ENCODE assay signal across 8 mouse cellular contexts in the genomic region with DNA sequence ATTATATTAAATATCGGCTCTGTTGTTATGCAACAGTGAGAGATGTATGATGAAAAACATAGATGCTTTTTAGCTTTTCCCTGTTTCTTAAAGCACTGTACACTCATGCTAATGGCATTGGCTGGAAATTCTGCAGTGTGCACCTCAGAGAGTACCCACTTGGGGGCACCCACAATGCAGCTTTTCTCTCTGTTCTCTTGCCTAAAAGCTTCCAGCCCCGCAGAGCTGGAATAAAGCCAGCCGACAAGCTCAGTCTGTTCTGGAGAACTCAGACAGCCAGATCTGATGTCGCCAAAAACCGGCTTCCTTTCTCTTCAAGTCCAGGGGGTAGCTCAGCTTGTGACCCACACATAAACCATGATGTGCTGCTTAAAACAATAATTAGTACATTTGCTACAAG. TPM values are rescaled to one million over a fixed set of nuclear protein-coding genes. Genes with fewer than 3 reads are reported as not detected.
DNase-seq lines count a peak whose midpoint lies in the region; ATAC-seq and TF ChIP-seq lines count a peak whose summit lies in the region.

No protein-coding gene starts in this region.

- DNase-seq in Patski (ENCODE audit: low read depth, low spot score): peak; percentile 15
- peak; percentile 74 to 78 for DNase-seq in layer of hippocampus, postnatal 36 days
- DNase-seq in right cerebral cortex, postnatal 14 days: peak; percentile 94
- DNase-seq in T-cell, adult 2 months (ENCODE audit: low spot score): no peak

- peaks cover 45% of the 10 kb centered on the region for H3K27me3 ChIP-seq in Patski
- H3K27me3 ChIP-seq in forebrain, embryonic 12.5 days: no peaks in the 10 kb centered on the region
- H3K27me3 ChIP-seq in hindbrain, embryonic 15.5 days: no peaks in the 10 kb centered on the region; the same call in 1 of the 2 replicates

- H3K27ac ChIP-seq in forebrain, embryonic 12.5 days: no peak overlapping the region
- H3K27ac ChIP-seq in hindbrain, embryonic 15.5 days (replicated peaks): no peak overlapping the region

- WGBS in forebrain, embryonic 12.5 days: 19% methylated on average over 5 of the region's 5 CpGs
- 19% methylated on average over 5 of the region's 5 CpGs for WGBS in hindbrain, embryonic 15.5 days

- H3K4me3 ChIP-seq in forebrain, embryonic 12.5 days (replicated peaks): no peak overlapping the region
- no peak overlapping the region for H3K4me3 ChIP-seq in hindbrain, embryonic 15.5 days

- H3K9me3 ChIP-seq in forebrain, embryonic 12.5 days: no peaks in the 10 kb centered on the region
- no peaks in the 10 kb centered on the region for H3K9me3 ChIP-seq in hindbrain, embryonic 15.5 days

- peak; percentile 68 for TF ChIP-seq CTCF in Patski (IDR thresholded peaks at IDR 0.05)

- ATAC-seq in Patski: no peak
- ATAC-seq in cerebellum, adult (ENCODE audit: insufficient number of reproducible peaks, low FRiP score, low TSS enrichment): peak; percentile 95
- peak; percentile 51; the same call in 1 of the 2 replicates for ATAC-seq in forebrain, embryonic 12.5 days (ENCODE audit: low FRiP score)
- peak; percentile 81 for ATAC-seq in hindbrain, embryonic 15.5 days (ENCODE audit: low FRiP score, low read depth)
- ATAC-seq in megakaryocyte progenitor cell, adult 5-6 weeks (replicated peaks; ENCODE audit: poor library complexity): peak; percentile 76

- POLR2A ChIA-PET in Patski (lab: Charles Lee): no interaction called here

- CTCF ChIA-PET in Patski (lab: Charles Lee): interaction anchor here (0.5 to 1.7 kb wide), 6 partner anchors 8 to 79 kb away, joined by 3 to 4 read pairs (median 3); no protein-coding TSS in a partner anchor

- H3K4me2 ChIP-seq in forebrain, embryonic 12.5 days: no peak overlapping the region
- H3K4me2 ChIP-seq in hindbrain, embryonic 15.5 days: peak overlapping the region; percentile 26; the same call in 1 of the 2 replicates

- no peaks in the 10 kb centered on the region for H3K4me1 ChIP-seq in forebrain, embryonic 12.5 days
- 0 out of 2 replicates have a peak, but pooled peaks cover 3% of the 10 kb centered on the region for H3K4me1 ChIP-seq in hindbrain, embryonic 15.5 days (replicated peaks)

- H3K9ac ChIP-seq in forebrain, embryonic 12.5 days: no peak overlapping the region
- no peak overlapping the region for H3K9ac ChIP-seq in hindbrain, embryonic 15.5 days

- in situ Hi-C loops in Patski (cut with MboI; ENCODE audit: low pct_unique_long_range_greater_than_20kb): no loop called here

- no peaks in the 10 kb centered on the region for H3K36me3 ChIP-seq in forebrain, embryonic 12.5 days (replicated peaks)
- no peaks in the 10 kb centered on the region for H3K36me3 ChIP-seq in hindbrain, embryonic 15.5 days

RNA-seq across cellular contexts. Expression of a gene that starts 14.0 kb away (rescaled TPM):
- 1,383 TPM for polyA plus RNA-seq in Patski (2021)
- polyA plus RNA-seq in forebrain, embryonic 12.5 days (2016; fragmentation: Nextera tagmentation; extraction: Ambion mirVana): 710 and 725 TPM in 2 replicates
- 1,149 and 1,194 TPM in 2 replicates for polyA plus RNA-seq in hindbrain, embryonic 15.5 days (2015; fragmentation: Nextera tagmentation; extraction: Ambion mirVana)
- total RNA-seq in layer of hippocampus, postnatal 36 days (2021): 100 to 1,000 TPM; 515 to 558 TPM
- 908 and 998 TPM in 2 replicates for total RNA-seq in megakaryocyte progenitor cell, adult 5-6 weeks (2015)
- 178 and 183 TPM in 2 replicates for total RNA-seq in megakaryocyte progenitor cell, adult 5-6 weeks (2017)

RNA-seq across cellular contexts. Expression of a gene that starts 32.6 kb away (rescaled TPM):
- polyA plus RNA-seq in Patski (2021): 55.1 TPM
- 98.5 and 100 TPM in 2 replicates for polyA plus RNA-seq in forebrain, embryonic 12.5 days (2016; fragmentation: Nextera tagmentation; extraction: Ambion mirVana)
- 103 and 104 TPM in 2 replicates for polyA plus RNA-seq in hindbrain, embryonic 15.5 days (2015; fragmentation: Nextera tagmentation; extraction: Ambion mirVana)
- total RNA-seq in layer of hippocampus, postnatal 36 days (2021): 100 to 1,000 TPM; 144 to 146 TPM
- 112 and 126 TPM in 2 replicates for total RNA-seq in megakaryocyte progenitor cell, adult 5-6 weeks (2015)
- total RNA-seq in megakaryocyte progenitor cell, adult 5-6 weeks (2017): 35.8 and 51.8 TPM in 2 replicates
